Mouse (Mus musculus): Measurements from ENCODE around the gene Clec11a.

GRCm38 (mm10) chr7:44332336-44332735 is 25.6 kb upstream of the Clec11a start:
- no peak for TF ChIP-seq GATA1 (IDR thresholded peaks at IDR 0.05; ENCODE audit: low read length)
- TF ChIP-seq TAL1 (IDR thresholded peaks at IDR 0.05; ENCODE audit: low read length) = no peak

Measured in erythroblast, embryonic 14.5 days (primary cell).